Mouse (Mus musculus): ENCODE data around the gene Rasal1.

The Rasal1 gene

DNA sequence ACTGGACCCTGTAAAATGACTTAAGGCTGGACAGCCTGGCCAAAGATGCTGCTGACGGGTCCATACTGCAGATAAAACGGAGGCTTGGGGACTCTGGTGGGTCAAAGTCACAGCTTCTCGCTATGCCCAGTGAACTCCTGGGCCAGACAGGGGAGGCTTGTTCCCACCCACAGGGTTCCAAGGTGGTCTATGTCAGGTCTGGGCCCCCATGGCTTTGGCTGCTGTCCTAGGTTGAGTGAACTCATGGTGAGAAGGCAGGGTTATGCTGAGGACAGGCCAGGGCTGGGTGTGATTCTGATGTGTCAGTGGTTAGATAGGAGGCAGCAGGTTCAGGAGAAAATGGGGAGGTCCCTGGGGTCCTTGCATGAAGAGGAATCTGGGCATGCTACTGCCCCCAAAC is 55.0 kb downstream of the Rasal1 start:
- no peak for DNase-seq (ENCODE audit: low read depth, low spot score)
- Histone ChIP-seq H3K36me3 (ENCODE audit: control insufficient read depth, insufficient read depth, low read length, poor library complexity, severe bottlenecking) (no peaks in the 10 kb centered on the region), H3K27me3 (ENCODE audit: control insufficient read depth, insufficient read depth, low read length, poor library complexity, severe bottlenecking) (no peaks in the 10 kb centered on the region)

DNA sequence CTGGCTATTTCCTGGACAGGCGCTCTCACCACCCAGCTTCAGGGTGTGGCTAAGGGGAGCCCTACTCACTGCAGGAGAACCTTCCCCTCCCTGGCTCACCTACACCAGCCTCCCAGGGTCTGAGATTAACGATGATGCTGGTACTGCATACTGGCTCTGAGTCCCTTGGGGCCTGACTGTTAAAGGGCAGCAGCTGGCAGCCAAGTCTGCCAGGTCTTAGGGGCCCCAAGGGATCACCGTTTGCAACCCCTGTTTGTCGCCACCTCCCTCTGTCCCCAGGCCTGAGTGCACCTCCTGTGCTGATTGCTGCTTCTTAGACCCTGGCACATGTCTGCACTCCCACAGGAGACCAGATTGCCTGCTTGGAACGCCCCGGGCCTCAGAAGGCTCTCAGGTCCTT is 55.8 kb downstream of the Rasal1 start:
- no peaks in the 10 kb centered on the region; the same call in 1 of the 2 replicates for H3K36me3 ChIP-seq (ENCODE audit: control insufficient read depth, insufficient read depth, low read length, poor library complexity, severe bottlenecking)
- peak; percentile 79 for DNase-seq (ENCODE audit: low read depth, low spot score)

DNA sequence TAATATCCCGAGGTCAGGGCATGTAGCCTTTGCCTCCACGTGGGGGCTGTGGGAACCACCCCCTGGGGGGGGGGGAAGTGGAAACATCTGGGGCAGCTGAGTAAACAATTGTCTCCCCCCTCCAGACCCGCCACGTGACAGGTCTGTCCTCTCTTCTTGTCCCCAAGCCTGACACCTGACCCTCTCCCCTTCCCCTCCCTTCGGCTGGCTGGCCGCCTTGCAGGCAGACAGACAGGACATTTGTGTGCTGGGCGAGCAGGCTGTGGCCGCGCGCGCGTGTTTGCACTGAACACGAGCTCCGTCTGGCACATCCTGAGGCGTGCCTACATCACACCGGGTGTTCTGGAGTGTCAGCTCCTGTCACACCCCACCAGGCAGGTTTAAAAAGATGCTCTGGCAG is 57.9 kb downstream of the Rasal1 start:
- Histone ChIP-seq H3K27me3 (ENCODE audit: control insufficient read depth, insufficient read depth, low read length, poor library complexity, severe bottlenecking) (no peaks in the 10 kb centered on the region), H3K36me3 (ENCODE audit: control insufficient read depth, insufficient read depth, low read length, poor library complexity, severe bottlenecking) (no peaks in the 10 kb centered on the region; the same call in 1 of the 2 replicates)
- peak; percentile 79 for DNase-seq (ENCODE audit: low read depth, low spot score)

More for the DNA sequence above, 55.8 kb downstream of the Rasal1 start:
- no peaks in the 10 kb centered on the region for H3K27me3 ChIP-seq (ENCODE audit: control insufficient read depth, insufficient read depth, low read length, poor library complexity, severe bottlenecking)

DNA sequence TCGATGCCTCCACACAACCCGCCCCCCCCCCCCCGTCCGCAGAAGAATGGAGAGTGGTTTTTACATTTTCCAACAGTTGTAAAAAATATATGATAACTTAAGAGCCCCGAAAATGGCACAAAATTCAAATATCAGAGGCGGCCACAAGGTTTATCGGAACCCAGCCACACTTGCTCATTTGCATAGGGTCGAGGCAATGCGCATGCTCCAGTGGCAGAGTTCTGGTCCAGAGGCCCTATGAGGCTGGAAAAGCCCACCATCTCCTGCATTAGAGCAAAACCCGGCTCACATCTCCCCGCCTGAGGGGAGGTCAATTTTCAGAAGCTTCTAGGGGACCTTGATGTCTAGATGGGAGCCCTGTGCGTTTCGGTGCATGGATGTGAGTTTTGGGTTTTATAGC is 58.4 kb downstream of the Rasal1 start:
- Histone ChIP-seq H3K36me3 (ENCODE audit: control insufficient read depth, insufficient read depth, low read length, poor library complexity, severe bottlenecking) (no peaks in the 10 kb centered on the region; the same call in 1 of the 2 replicates), H3K27me3 (ENCODE audit: control insufficient read depth, insufficient read depth, low read length, poor library complexity, severe bottlenecking) (no peaks in the 10 kb centered on the region)
- peak; percentile 82 for DNase-seq (ENCODE audit: low read depth, low spot score)

- Histone ChIP-seq H3K36me3 (ENCODE audit: control insufficient read depth, insufficient read depth, low read length, poor library complexity, severe bottlenecking) (no peaks in the 10 kb centered on the region; the same call in 1 of the 2 replicates), H3K27me3 (ENCODE audit: control insufficient read depth, insufficient read depth, low read length, poor library complexity, severe bottlenecking) (no peaks in the 10 kb centered on the region)
- peak; percentile 37 for DNase-seq (ENCODE audit: low read depth, low spot score)
These were observed 61.7 kb downstream of the Rasal1 start for GRCm38 (mm10) chr5:120710161-120710825.

- DNase-seq (ENCODE audit: low read depth, low spot score), result no peak
- no peaks in the 10 kb centered on the region for H3K27me3 ChIP-seq (ENCODE audit: control insufficient read depth, insufficient read depth, low read length, poor library complexity, severe bottlenecking)
- H3K36me3 ChIP-seq (ENCODE audit: control insufficient read depth, insufficient read depth, low read length, poor library complexity, severe bottlenecking), result no peaks in the 10 kb centered on the region; the same call in 1 of the 2 replicates
These were observed 62.2 kb downstream of the Rasal1 start for GRCm38 (mm10) chr5:120710826-120711248.

DNA sequence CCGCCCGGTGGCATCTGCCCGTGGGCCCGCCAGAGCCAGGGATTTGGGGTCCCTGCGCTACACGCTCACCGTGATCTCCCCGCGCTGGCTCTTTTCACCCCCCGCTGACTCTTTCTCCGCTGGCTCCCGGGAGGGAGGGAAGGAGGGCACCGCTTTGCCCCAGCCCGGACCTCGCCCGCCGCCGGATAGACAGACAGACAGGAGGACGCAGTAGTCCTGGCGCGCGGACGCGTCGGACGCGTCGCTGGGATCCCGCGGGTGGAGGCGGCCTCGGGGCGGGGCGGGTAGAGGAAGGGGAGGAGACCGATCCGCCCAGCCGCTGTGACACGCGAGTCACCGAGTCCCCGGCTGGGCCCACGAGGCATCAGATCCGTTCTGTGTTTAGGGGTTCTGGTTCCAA is 62.8 kb downstream of the Rasal1 start:
- no peaks in the 10 kb centered on the region; the same call in 1 of the 2 replicates for H3K36me3 ChIP-seq (ENCODE audit: control insufficient read depth, insufficient read depth, low read length, poor library complexity, severe bottlenecking)
- H3K27me3 ChIP-seq (ENCODE audit: control insufficient read depth, insufficient read depth, low read length, poor library complexity, severe bottlenecking), result no peaks in the 10 kb centered on the region
- peak; percentile 85 for DNase-seq (ENCODE audit: low read depth, low spot score)

GRCm38 (mm10) chr5:120711827-120712226 is 63.2 kb downstream of the Rasal1 start, which contains the start of gene Dtx1:
Gene Dtx1, minus strand, starts transcription at chr5:120711927.
- no peaks in the 10 kb centered on the region for H3K27me3 ChIP-seq (ENCODE audit: control insufficient read depth, insufficient read depth, low read length, poor library complexity, severe bottlenecking)

GRCm38 (mm10) chr5:120712721-120713120 is 64.1 kb downstream of the Rasal1 start:
- DNase-seq (ENCODE audit: low read depth, low spot score), result no peak
- Histone ChIP-seq H3K36me3 (ENCODE audit: control insufficient read depth, insufficient read depth, low read length, poor library complexity, severe bottlenecking) (no peaks in the 10 kb centered on the region; the same call in 1 of the 2 replicates), H3K27me3 (ENCODE audit: control insufficient read depth, insufficient read depth, low read length, poor library complexity, severe bottlenecking) (no peaks in the 10 kb centered on the region)

More at GRCm38 (mm10) chr5:120711827-120712226, 63.2 kb downstream of the Rasal1 start, which contains the start of gene Dtx1:
- no peak for DNase-seq (ENCODE audit: low read depth, low spot score)
- no peaks in the 10 kb centered on the region; the same call in 1 of the 2 replicates for H3K36me3 ChIP-seq (ENCODE audit: control insufficient read depth, insufficient read depth, low read length, poor library complexity, severe bottlenecking)

DNA sequence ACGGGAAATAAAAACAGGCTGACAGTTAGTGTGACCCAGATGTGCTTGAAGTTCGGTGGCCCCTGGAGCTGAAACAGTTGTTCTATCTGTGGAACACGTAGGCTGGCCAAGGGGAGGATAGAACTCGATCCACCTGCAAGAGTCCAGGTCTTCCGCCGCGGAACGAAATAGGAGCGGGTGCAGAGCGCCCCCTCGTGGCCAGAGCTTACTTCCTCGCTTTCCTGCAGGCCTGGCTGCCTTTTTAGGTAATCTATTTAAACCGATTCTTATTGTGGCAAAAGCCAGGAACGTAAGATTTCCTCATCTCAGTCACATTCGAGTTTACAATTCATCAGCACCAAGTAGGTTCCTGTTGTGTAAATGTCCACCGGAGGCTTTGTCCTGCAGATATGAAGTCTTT is 65.7 kb downstream of the Rasal1 start:
- DNase-seq (ENCODE audit: low read depth, low spot score), result peak; percentile 92
- H3K27me3 ChIP-seq (ENCODE audit: control insufficient read depth, insufficient read depth, low read length, poor library complexity, severe bottlenecking), result no peaks in the 10 kb centered on the region
- no peaks in the 10 kb centered on the region; the same call in 1 of the 2 replicates for H3K36me3 ChIP-seq (ENCODE audit: control insufficient read depth, insufficient read depth, low read length, poor library complexity, severe bottlenecking)

DNA sequence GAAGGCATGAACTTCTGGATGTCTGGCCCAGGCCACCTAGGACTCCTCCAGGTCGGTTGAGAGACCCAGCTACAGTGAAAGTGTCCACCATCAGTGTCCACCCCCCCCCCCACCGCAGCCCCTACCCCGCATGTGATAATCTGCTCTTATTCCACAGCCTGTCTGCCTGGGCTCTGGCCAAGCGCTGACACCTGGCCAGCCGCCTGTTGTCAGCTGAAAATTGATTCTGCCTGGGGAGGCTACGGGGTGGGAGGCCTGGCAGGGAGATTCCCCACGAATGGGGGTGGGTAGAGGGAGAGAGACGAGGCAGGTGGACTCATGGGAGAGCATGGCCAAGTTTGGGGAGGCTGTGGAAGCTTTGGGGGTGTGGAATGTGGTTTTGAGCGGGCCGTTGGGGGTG is 68.5 kb downstream of the Rasal1 start:
- Histone ChIP-seq H3K36me3 (ENCODE audit: control insufficient read depth, insufficient read depth, low read length, poor library complexity, severe bottlenecking) (no peaks in the 10 kb centered on the region), H3K27me3 (ENCODE audit: control insufficient read depth, insufficient read depth, low read length, poor library complexity, severe bottlenecking) (no peaks in the 10 kb centered on the region)
- DNase-seq (ENCODE audit: low read depth, low spot score), result no peak

DNA sequence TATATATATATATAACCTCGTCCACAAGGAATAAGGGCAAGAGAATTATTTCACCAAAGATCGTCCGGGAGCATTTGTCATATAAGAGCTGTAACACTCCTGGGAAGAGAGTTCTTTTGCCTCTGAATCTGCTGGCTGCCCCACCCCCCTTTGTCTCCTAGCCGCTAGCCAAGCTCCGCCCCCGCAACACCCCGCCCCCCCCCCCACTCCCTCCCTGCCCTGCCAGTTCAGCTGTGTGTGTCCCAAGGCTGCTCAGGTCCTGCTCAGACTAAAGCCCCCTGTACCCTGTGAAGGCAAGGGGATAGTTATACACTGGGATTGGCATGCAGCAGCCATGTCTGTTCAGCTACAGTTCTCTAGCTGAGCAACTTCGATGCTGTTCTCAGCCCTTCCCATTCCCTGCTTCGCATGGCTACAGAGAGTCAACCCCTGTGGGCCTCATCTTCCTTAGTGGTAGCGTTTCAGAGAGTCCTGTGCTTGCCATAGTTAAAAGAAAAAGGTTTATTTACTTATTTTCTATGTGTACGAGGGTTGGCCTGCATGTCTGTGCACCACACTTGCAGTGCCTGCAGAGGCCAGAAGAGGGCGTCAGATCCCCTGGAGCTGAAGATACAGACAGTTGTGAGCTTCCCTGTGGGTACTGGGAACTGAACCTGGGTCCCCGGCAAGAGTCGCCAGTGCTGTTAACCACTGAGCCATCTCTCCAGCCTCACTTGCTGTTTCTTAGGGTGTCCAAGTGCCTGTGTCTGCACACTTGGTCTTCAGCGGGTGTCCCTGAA is 70.2 kb downstream of the Rasal1 start:
- no peak for DNase-seq (ENCODE audit: low read depth, low spot score)
- H3K27me3 ChIP-seq (ENCODE audit: control insufficient read depth, insufficient read depth, low read length, poor library complexity, severe bottlenecking), result no peaks in the 10 kb centered on the region
- H3K36me3 ChIP-seq (ENCODE audit: control insufficient read depth, insufficient read depth, low read length, poor library complexity, severe bottlenecking), result no peaks in the 10 kb centered on the region

DNA sequence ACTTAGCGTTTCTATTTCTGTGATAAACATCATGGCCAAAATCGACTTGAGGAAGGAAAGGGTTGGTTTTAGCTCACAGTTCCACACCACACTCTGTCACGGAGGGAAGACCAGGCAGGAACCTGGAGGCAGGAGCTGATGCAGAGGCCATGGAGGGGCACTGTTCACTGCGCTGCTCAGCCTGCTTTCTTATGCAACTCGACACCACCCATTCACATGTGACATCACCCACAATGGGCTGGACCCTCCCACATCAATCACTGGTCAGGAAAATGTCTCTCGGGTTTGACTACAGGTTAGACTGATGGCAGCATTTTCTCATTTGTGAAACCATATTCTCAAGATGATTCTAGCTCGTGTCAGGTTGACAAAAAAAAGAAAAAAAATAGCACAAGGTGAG is 72.4 kb downstream of the Rasal1 start:
- Histone ChIP-seq H3K36me3 (ENCODE audit: control insufficient read depth, insufficient read depth, low read length, poor library complexity, severe bottlenecking) (no peaks in the 10 kb centered on the region), H3K27me3 (ENCODE audit: control insufficient read depth, insufficient read depth, low read length, poor library complexity, severe bottlenecking) (no peaks in the 10 kb centered on the region)
- DNase-seq (ENCODE audit: low read depth, low spot score), result no peak

DNA sequence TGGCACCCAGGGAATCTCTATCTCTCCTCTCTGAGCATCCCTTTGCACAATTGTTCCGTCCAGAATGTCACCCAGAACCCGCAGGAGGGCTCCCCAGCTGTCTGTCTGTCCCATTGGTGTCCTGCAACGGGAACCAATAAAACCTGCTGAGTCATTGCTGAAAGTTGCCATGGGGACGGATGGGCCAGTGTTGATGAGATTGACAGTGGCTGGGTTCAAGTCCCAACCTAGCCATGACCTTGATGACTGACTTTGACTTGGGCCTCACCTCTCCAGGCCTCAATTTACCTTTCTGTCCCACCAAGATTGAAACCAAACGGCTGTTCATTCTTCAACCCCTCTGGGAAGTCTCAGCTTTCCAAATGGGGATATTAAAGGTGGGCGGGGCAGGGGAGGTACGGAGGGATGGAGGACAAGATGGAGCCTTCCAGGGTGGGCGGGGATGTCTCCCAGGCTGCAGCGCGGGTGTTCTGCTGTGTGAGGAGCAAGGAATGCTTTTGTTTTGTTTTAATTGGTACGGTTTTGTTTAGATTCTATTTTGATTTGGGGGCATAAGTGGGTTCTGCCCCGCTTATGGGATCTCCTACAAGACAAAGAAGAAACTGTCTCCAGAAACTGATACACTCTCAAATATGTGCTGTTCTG is 77.3 kb downstream of the Rasal1 start:
- no peak for DNase-seq (ENCODE audit: low read depth, low spot score)
- Histone ChIP-seq H3K27me3 (ENCODE audit: control insufficient read depth, insufficient read depth, low read length, poor library complexity, severe bottlenecking) (no peaks in the 10 kb centered on the region), H3K36me3 (ENCODE audit: control insufficient read depth, insufficient read depth, low read length, poor library complexity, severe bottlenecking) (no peaks in the 10 kb centered on the region)
